Mouse (Mus musculus): ENCODE measurements around the gene Snrnp25. TPM values are rescaled to one million over a fixed set of nuclear protein-coding genes. Genes with fewer than 3 reads are reported as not detected.
A peak's percentile ranks its signal among the peaks of the same experiment; 100 is the strongest.

The Snrnp25 gene
- total and polyA plus RNA-seq, 3 experiments: 130 to 158 TPM; not detected in 1

DNA sequence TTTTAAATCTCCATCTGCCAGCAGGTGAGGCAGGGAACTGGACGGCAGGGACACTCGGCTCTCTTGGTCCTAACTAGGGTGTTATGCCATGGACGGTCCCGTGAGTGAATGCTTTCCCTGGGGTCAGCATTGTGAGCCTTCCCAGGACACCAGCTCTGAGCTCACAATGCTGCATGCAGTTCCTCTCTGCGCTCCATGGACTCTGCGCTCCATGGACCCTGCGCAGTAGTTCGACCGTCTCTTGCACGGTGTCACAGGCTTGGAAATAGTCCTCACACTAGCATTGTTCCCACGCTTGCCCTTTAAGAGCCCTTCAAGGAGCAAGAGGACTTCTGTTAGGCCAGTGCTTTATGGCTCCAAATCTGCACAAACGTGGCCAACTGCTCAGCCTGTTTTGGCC, 16.3 kb upstream of the Snrnp25 start:
- H3K27ac ChIP-seq (ENCODE audit: control insufficient read depth, low read depth, low read length): no peak overlapping the region
- no peak for TF ChIP-seq TBP (IDR thresholded peaks at IDR 0.05; ENCODE audit: low read depth, low read length)
- peak; percentile 16; the same call in 1 of the 2 replicates for TF ChIP-seq POLR2AphosphoS2 (IDR thresholded peaks at IDR 0.05; ENCODE audit: low read length)
- TF ChIP-seq ZMIZ1 (IDR thresholded peaks at IDR 0.05; ENCODE audit: low read depth, low read length): no peak
- TF ChIP-seq SMC3 (IDR thresholded peaks at IDR 0.05; ENCODE audit: low read depth, low read length): no peak
- peaks cover 0 to 2% of the 10 kb centered on the region in 2 experiments; a peak in 1 of 4 replicates for H3K36me3 ChIP-seq (ENCODE audit: control insufficient read depth in 1 of 2, insufficient read depth in 2 of 2, low read length in 2 of 2)
- no peak overlapping the region for H3K4me3 ChIP-seq (ENCODE audit: control insufficient read depth in 1 of 2, insufficient read depth in 1 of 2, low read depth in 2 of 2, low read length in 2 of 2)
- H3K79me2 ChIP-seq (ENCODE audit: control insufficient read depth, insufficient read depth, low read length, poor library complexity): no peaks in the 10 kb centered on the region
- no peak overlapping the region for H3K9ac ChIP-seq (ENCODE audit: control insufficient read depth, low read depth, low read length, poor library complexity, severe bottlenecking)
- H3K9me3 ChIP-seq (replicated peaks; ENCODE audit: insufficient read depth, low read length): no peaks in the 10 kb centered on the region
- no peaks in the 10 kb centered on the region for H3K27me3 ChIP-seq (ENCODE audit: control insufficient read depth in 1 of 2, insufficient read depth in 2 of 2, low read length in 2 of 2)
- no peak for DNase-seq (ENCODE audit: low read depth, low spot score)
- H3K4me1 ChIP-seq (ENCODE audit: control insufficient read depth in 1 of 2, insufficient read depth in 2 of 2, low read length in 2 of 2): no peaks in the 10 kb centered on the region

DNA sequence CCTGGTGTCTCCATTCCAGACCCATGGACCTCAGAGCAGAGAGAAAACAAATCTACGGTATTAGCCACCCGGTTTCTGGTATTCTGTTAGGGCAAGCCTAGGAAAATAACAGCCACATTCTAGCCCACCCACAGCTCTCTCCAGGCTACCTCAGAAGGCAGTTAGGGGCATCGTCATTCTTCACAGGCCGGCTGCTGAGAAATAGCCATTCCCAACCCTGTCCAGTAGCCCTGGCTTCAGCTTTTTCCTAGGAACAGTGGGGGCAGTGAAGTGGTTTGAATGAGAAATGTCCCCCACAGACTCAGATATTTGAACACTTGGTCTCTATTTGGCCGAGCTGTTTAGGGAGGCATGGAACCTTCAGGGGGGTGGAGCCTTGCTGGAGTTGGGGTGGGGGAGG, 15.8 kb upstream of the Snrnp25 start:
- H3K36me3 ChIP-seq (ENCODE audit: control insufficient read depth in 1 of 2, insufficient read depth in 2 of 2, low read length in 2 of 2): peaks cover 0 to 2% of the 10 kb centered on the region in 2 experiments; a peak in 1 of 4 replicates
- H3K27me3 ChIP-seq (ENCODE audit: control insufficient read depth in 1 of 2, insufficient read depth in 2 of 2, low read length in 2 of 2): no peaks in the 10 kb centered on the region
- H3K4me3 ChIP-seq (ENCODE audit: control insufficient read depth in 1 of 2, insufficient read depth in 1 of 2, low read depth in 2 of 2, low read length in 2 of 2): no peak overlapping the region
- H3K9ac ChIP-seq (ENCODE audit: control insufficient read depth, low read depth, low read length, poor library complexity, severe bottlenecking): no peak overlapping the region
- H3K79me2 ChIP-seq (ENCODE audit: control insufficient read depth, insufficient read depth, low read length, poor library complexity): no peaks in the 10 kb centered on the region
- no peak overlapping the region for H3K27ac ChIP-seq (ENCODE audit: control insufficient read depth, low read depth, low read length)
- DNase-seq (ENCODE audit: low read depth, low spot score): no peak
- TF ChIP-seq TCF12 (IDR thresholded peaks at IDR 0.05; ENCODE audit: low read depth, low read length) (no peak), CHD1 (IDR thresholded peaks at IDR 0.05; ENCODE audit: low read depth, low read length) (no peak), HCFC1 (IDR thresholded peaks at IDR 0.05; ENCODE audit: low read depth, low read length) (no peak), JUND (IDR thresholded peaks at IDR 0.05; ENCODE audit: low read depth, low read length) (no peak), MYB (IDR thresholded peaks at IDR 0.05; ENCODE audit: low read depth, low read length) (no peak), POLR2AphosphoS2 (IDR thresholded peaks at IDR 0.05; ENCODE audit: low read length) (no peak; the same call in 1 of the 2 replicates), ZC3H11A (IDR thresholded peaks at IDR 0.05; ENCODE audit: low read depth, low read length) (no peak), ZMIZ1 (IDR thresholded peaks at IDR 0.05; ENCODE audit: low read depth, low read length) (no peak), POLR2A (IDR thresholded peaks at IDR 0.05; ENCODE audit: control insufficient read depth in 1 of 2, insufficient read depth in 1 of 2, low read depth in 1 of 2, low read length in 2 of 2, poor library complexity in 1 of 2) (no peak), KAT2A (conservative IDR thresholded peaks at IDR 0.05; ENCODE audit: low read depth, low read length) (no peak), ETS1 (IDR thresholded peaks at IDR 0.05; ENCODE audit: low read depth, low read length) (no peak), MAZ (IDR thresholded peaks at IDR 0.05; ENCODE audit: low read depth, low read length) (no peak), UBTF (IDR thresholded peaks at IDR 0.05; ENCODE audit: borderline replicate concordance, insufficient read depth, low read depth, low read length) (no peak), SMC3 (IDR thresholded peaks at IDR 0.05; ENCODE audit: low read depth, low read length) (no peak), ELF1 (IDR thresholded peaks at IDR 0.05; ENCODE audit: low read depth, low read length) (no peak), MEF2A (IDR thresholded peaks at IDR 0.05; ENCODE audit: extremely low read depth, insufficient replicate concordance, low read depth, low read length, poor library complexity, severe bottlenecking) (no peak), CHD2 (IDR thresholded peaks at IDR 0.05; ENCODE audit: low read length) (no peak), ZNF384 (IDR thresholded peaks at IDR 0.05; ENCODE audit: low read depth, low read length) (no peak), EP300 (IDR thresholded peaks at IDR 0.05; ENCODE audit: low read depth in 1 of 2, low read length in 2 of 2) (no peak), ZKSCAN1 (IDR thresholded peaks at IDR 0.05; ENCODE audit: low read depth, low read length) (no peak)
- no peaks in the 10 kb centered on the region for H3K4me1 ChIP-seq (ENCODE audit: control insufficient read depth in 1 of 2, insufficient read depth in 2 of 2, low read length in 2 of 2)
- no peaks in the 10 kb centered on the region for H3K9me3 ChIP-seq (replicated peaks; ENCODE audit: insufficient read depth, low read length)
